Mouse (Mus musculus): ENCODE measurements around the gene Ush1g. TPM values are rescaled to one million over a fixed set of nuclear protein-coding genes. Genes with fewer than 3 reads are reported as not detected.

Gene Ush1g
- polyA plus RNA-seq, 1 experiment from 2014 or later: 0.20 TPM

DNA sequence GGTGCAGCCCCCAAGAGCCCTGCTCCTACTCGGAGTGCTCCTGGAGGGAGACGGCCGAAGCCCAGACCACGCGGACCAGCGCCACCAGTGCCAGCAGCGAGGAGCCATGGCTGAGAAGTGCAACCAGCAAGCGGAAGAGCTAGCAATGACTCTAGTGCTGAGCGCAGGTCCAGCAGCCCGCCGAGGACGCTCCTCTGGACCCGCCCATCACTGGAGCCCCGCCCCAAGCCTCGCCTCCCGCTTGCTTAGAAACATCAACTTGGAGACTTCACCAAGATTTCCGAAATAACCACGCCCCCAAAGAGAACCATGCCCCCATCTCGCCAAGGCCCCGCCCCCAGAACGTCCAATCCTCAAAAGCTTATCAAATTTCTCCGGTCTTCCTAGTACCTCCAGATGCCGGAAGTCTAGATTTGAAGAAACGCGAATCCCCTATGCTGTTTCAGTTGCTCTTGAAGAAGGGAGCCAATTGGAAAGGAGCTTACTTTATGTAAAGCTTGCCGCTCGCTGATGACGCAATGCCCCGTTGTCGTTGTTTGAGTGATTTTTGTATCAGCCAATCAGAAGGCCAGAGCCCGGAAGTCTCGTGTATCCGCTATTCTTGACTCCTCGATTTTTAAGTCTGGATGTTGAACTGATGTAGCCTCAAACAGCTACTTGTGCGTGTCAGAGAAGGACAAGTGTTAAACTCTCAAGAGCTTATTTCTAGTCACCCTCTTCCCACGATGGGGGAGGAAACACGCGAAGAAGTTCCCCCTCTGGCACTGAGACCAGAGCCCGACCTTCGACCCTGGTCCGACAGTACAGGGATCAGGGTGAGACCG lies 44.8 kb downstream of the Ush1g start, which contains the start of gene Fdxr:
TSS of gene Fdxr (minus strand) at position 271 of the 824 bp plus-strand sequence.
- H3K27ac ChIP-seq (replicated peaks): peak within 1 kb of the TSS; percentile 83
- H3K4me3 ChIP-seq (replicated peaks): peak within 1 kb of the TSS; percentile 63
- peaks cover 64% of the 10 kb centered on the region for H3K4me1 ChIP-seq (replicated peaks)
- peak within 1 kb of the TSS; percentile 74 for H3K9ac ChIP-seq
- no peaks in the 10 kb centered on the region for H3K9me3 ChIP-seq (replicated peaks)
- peak; percentile 90 for ATAC-seq (ENCODE audit: insufficient read depth)
- peak within 1 kb of the TSS; percentile 97 for H3K4me2 ChIP-seq
- WGBS (ENCODE audit: insufficient replicate concordance): under 1% methylated on average over 42 of the region's 42 CpGs
- no peaks in the 10 kb centered on the region for H3K27me3 ChIP-seq
- H3K36me3 ChIP-seq (replicated peaks): no peaks in the 10 kb centered on the region

DNA sequence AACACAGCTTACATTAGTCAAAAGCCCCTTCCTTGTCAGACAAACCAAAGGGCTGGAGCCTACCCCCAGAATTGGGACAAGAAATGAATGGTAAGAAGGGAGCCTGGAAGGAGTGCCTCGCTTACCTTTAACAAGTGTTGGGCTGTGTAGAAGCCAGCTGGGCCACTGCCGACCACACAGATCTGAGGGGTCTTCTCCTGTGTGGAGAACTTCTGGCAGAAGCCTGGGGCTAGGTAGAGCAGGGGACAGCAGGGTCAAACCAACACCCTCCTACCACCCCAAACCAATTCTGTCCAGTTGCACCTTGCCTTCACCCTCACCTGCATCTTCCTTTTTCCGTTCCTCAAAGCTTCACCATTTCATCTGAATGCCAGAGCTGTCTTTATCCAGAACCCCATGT lies 45.9 kb downstream of the Ush1g start:
- no peak overlapping the region for H3K27ac ChIP-seq (replicated peaks)
- H3K4me3 ChIP-seq (replicated peaks): peak overlapping the region; percentile 63
- H3K4me1 ChIP-seq (replicated peaks): peaks cover 64% of the 10 kb centered on the region
- H3K9ac ChIP-seq: peak overlapping the region; percentile 74
- H3K9me3 ChIP-seq (replicated peaks): no peaks in the 10 kb centered on the region
- no peaks in the 10 kb centered on the region for H3K27me3 ChIP-seq
- WGBS (ENCODE audit: insufficient replicate concordance): 34% methylated on average over 3 of the region's 3 CpGs
- H3K36me3 ChIP-seq (replicated peaks): no peaks in the 10 kb centered on the region
- H3K4me2 ChIP-seq: peak overlapping the region; percentile 97
- no peak for ATAC-seq (ENCODE audit: insufficient read depth)

- no peak for ATAC-seq (ENCODE audit: insufficient read depth)
- Histone ChIP-seq H3K9me3 (replicated peaks) (no peaks in the 10 kb centered on the region), H3K36me3 (replicated peaks) (no peaks in the 10 kb centered on the region), H3K4me3 (replicated peaks) (peak overlapping the region; percentile 63), H3K9ac (0 out of 2 replicates have a peak overlapping the region, but pooled peaks have one; percentile 74), H3K4me2 (peak overlapping the region; percentile 97), H3K27me3 (no peaks in the 10 kb centered on the region), H3K4me1 (replicated peaks) (peaks cover 64% of the 10 kb centered on the region), H3K27ac (replicated peaks) (no peak overlapping the region)
- WGBS (ENCODE audit: insufficient replicate concordance): 31% methylated on average over 6 of the region's 6 CpGs
These were observed 46.3 kb downstream of the Ush1g start for GRCm38 (mm10) chr11:115275509-115275908.

- no peaks in the 10 kb centered on the region for H3K36me3 ChIP-seq (replicated peaks)
- peaks cover 61% of the 10 kb centered on the region for H3K4me1 ChIP-seq (replicated peaks)
- H3K9me3 ChIP-seq (replicated peaks): no peaks in the 10 kb centered on the region
- WGBS (ENCODE audit: insufficient replicate concordance): 71% methylated on average over 6 of the region's 6 CpGs
- H3K4me3 ChIP-seq (replicated peaks): no peak overlapping the region
- no peak for ATAC-seq (ENCODE audit: insufficient read depth)
- H3K4me2 ChIP-seq: peak overlapping the region; percentile 97; the same call in 1 of the 2 replicates
- no peak overlapping the region for H3K9ac ChIP-seq
- H3K27ac ChIP-seq (replicated peaks): no peak overlapping the region
- H3K27me3 ChIP-seq: no peaks in the 10 kb centered on the region
These were observed 47.1 kb downstream of the Ush1g start for GRCm38 (mm10) chr11:115274771-115275170.

GRCm38 (mm10) chr11:115274178-115274577 lies 47.7 kb downstream of the Ush1g start:
- WGBS (ENCODE audit: insufficient replicate concordance): 62% methylated on average over 7 of the region's 7 CpGs
- no peak for ATAC-seq (ENCODE audit: insufficient read depth)
- peaks cover 56% of the 10 kb centered on the region for H3K4me1 ChIP-seq (replicated peaks)
- peaks cover under 1% of the 10 kb centered on the region; the same call in 1 of the 2 replicates for H3K27me3 ChIP-seq
- no peak overlapping the region for H3K4me2 ChIP-seq
- H3K9ac ChIP-seq: no peak overlapping the region
- H3K9me3 ChIP-seq (replicated peaks): no peaks in the 10 kb centered on the region
- H3K4me3 ChIP-seq (replicated peaks): no peak overlapping the region
- H3K27ac ChIP-seq (replicated peaks): no peak overlapping the region
- peaks cover 2% of the 10 kb centered on the region; the same call in 1 of the 2 replicates for H3K36me3 ChIP-seq (replicated peaks)

DNA sequence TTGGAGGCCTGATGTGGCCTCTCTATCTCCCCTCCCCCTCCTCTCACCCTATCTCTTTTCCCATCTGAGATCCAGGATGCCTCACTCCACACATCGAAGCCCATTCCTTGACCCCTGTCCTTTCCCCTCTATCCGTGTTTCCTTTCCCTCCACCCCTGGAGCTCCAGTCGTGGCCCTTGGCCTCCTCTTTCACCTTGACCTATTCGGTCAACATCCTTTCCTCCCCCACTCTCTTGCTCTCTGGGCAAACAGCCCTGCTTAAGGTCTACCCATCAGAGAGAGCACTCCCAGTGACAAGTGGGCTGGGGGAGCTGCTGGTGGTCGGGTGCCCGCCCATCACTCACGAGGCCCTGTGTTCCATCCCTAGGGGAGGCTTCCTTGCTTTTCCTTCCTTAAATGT lies 48.1 kb downstream of the Ush1g start:
- 49% methylated on average over 7 of the region's 7 CpGs for WGBS (ENCODE audit: insufficient replicate concordance)
- peaks cover 56% of the 10 kb centered on the region for H3K4me1 ChIP-seq (replicated peaks)
- H3K27me3 ChIP-seq: peaks cover 5% of the 10 kb centered on the region; the same call in 1 of the 2 replicates
- no peak overlapping the region for H3K9ac ChIP-seq
- no peak overlapping the region for H3K4me2 ChIP-seq
- H3K9me3 ChIP-seq (replicated peaks): no peaks in the 10 kb centered on the region
- peaks cover 5% of the 10 kb centered on the region; the same call in 1 of the 2 replicates for H3K36me3 ChIP-seq (replicated peaks)
- no peak for ATAC-seq (ENCODE audit: insufficient read depth)
- H3K27ac ChIP-seq (replicated peaks): no peak overlapping the region
- H3K4me3 ChIP-seq (replicated peaks): no peak overlapping the region

- peaks cover 13% of the 10 kb centered on the region for H3K27me3 ChIP-seq
These were observed 48.8 kb downstream of the Ush1g start for GRCm38 (mm10) chr11:115272894-115273498.

GRCm38 (mm10) chr11:115271481-115271880 lies 50.4 kb downstream of the Ush1g start:
- no peak overlapping the region for H3K27ac ChIP-seq (replicated peaks)
- H3K4me2 ChIP-seq: no peak overlapping the region
- no peak overlapping the region for H3K9ac ChIP-seq
- H3K9me3 ChIP-seq (replicated peaks): no peaks in the 10 kb centered on the region
- no peak for ATAC-seq (ENCODE audit: insufficient read depth)
- H3K4me1 ChIP-seq (replicated peaks): peaks cover 48% of the 10 kb centered on the region
- peaks cover 5% of the 10 kb centered on the region; the same call in 1 of the 2 replicates for H3K36me3 ChIP-seq (replicated peaks)
- WGBS (ENCODE audit: insufficient replicate concordance): 68% methylated on average over 10 of the region's 10 CpGs
- H3K4me3 ChIP-seq (replicated peaks): no peak overlapping the region
- peaks cover 28% of the 10 kb centered on the region for H3K27me3 ChIP-seq

More at GRCm38 (mm10) chr11:115272894-115273498, 48.8 kb downstream of the Ush1g start:
- WGBS (ENCODE audit: insufficient replicate concordance): 57% methylated on average over 10 of the region's 10 CpGs
- no peak overlapping the region for H3K9ac ChIP-seq
- no peaks in the 10 kb centered on the region for H3K9me3 ChIP-seq (replicated peaks)
- no peak overlapping the region for H3K4me3 ChIP-seq (replicated peaks)
- no peak for ATAC-seq (ENCODE audit: insufficient read depth)
- H3K4me1 ChIP-seq (replicated peaks): peaks cover 50% of the 10 kb centered on the region
- H3K4me2 ChIP-seq: no peak overlapping the region
- no peak overlapping the region for H3K27ac ChIP-seq (replicated peaks)
- peaks cover 5% of the 10 kb centered on the region; the same call in 1 of the 2 replicates for H3K36me3 ChIP-seq (replicated peaks)

DNA sequence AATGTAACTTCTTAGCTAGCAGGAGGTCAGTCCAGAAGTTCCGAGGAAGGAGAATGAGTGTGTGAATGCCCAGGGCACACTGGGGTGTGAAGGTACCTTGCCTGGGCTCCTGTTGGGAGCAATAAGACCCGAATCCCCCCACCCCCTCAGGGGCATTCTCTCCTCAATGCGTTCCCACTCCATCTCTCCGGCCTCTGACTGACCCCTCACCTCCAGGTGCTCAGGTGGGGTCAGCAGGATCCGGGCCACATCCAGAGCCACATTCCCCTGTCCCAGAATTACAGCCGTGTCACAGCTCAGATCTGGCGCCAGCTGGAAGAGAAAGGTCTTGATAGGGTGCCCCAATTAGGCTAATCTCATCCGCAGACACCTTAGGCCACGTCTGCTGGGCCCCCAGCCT lies 50.8 kb downstream of the Ush1g start:
- peaks cover 44% of the 10 kb centered on the region for H3K4me1 ChIP-seq (replicated peaks)
- no peak for ATAC-seq (ENCODE audit: insufficient read depth)
- peaks cover 5% of the 10 kb centered on the region; the same call in 1 of the 2 replicates for H3K36me3 ChIP-seq (replicated peaks)
- 67% methylated on average over 9 of the region's 9 CpGs for WGBS (ENCODE audit: insufficient replicate concordance)
- H3K9me3 ChIP-seq (replicated peaks): no peaks in the 10 kb centered on the region
- H3K27me3 ChIP-seq: peaks cover 32% of the 10 kb centered on the region
- H3K27ac ChIP-seq (replicated peaks): no peak overlapping the region
- no peak overlapping the region for H3K4me2 ChIP-seq
- H3K4me3 ChIP-seq (replicated peaks): no peak overlapping the region
- no peak overlapping the region for H3K9ac ChIP-seq

GRCm38 (mm10) chr11:115270148-115270861 lies 51.5 kb downstream of the Ush1g start:
- 37% methylated on average over 19 of the region's 19 CpGs for WGBS (ENCODE audit: insufficient replicate concordance)
- no peak for ATAC-seq (ENCODE audit: insufficient read depth)

More at GRCm38 (mm10) chr11:115270148-115270861, 51.5 kb downstream of the Ush1g start:
- no peak overlapping the region for H3K4me2 ChIP-seq
- H3K4me1 ChIP-seq (replicated peaks): peaks cover 39% of the 10 kb centered on the region
- peaks cover 5% of the 10 kb centered on the region; the same call in 1 of the 2 replicates for H3K36me3 ChIP-seq (replicated peaks)
- H3K9ac ChIP-seq: no peak overlapping the region
- H3K27ac ChIP-seq (replicated peaks): no peak overlapping the region
- H3K4me3 ChIP-seq (replicated peaks): no peak overlapping the region
- H3K27me3 ChIP-seq: peaks cover 40% of the 10 kb centered on the region
- no peaks in the 10 kb centered on the region for H3K9me3 ChIP-seq (replicated peaks)

Measured in liver, embryonic 15.5 days (tissue).